Mouse (Mus musculus) MEL (cell line): ENCODE results near the gene Scamp1.

Experiments
- CTCF ChIP-seq, 3 experiments: IDR thresholded peaks in 2 of 3; conservative IDR thresholded peaks in 1 of 3; 2 replicates each; pipeline ENCODE4 v1.5.1; 2011 to 2012; ENCODE audit warnings: low read length in 3 of 3, low read depth in 2 of 3, mild to moderate bottlenecking in 2 of 3, improper control_type of control experiment in 1 of 3, inconsistent platforms in 1 of 3, mixed read lengths in 1 of 3, moderate library complexity in 1 of 3; ENCODE audit not compliant: control insufficient read depth in 1 of 3, insufficient read depth in 1 of 3, poor library complexity in 1 of 3, severe bottlenecking in 1 of 3
- E2F4 ChIP-seq: IDR thresholded peaks from 2 replicates; pipeline ENCODE4 v1.6.1; 2011; ENCODE audit warnings: low read depth, low read length, improper control_type of control experiment, borderline replicate concordance
- EP300 ChIP-seq, 2 experiments: IDR thresholded peaks; 2 replicates each; pipeline ENCODE4 v1.6.1; 2011; ENCODE audit warnings: improper control_type of control experiment in 2 of 2, low read length in 2 of 2, low read depth in 1 of 2, mild to moderate bottlenecking in 1 of 2
- MYC ChIP-seq: IDR thresholded peaks from 2 replicates; pipeline ENCODE4 v1.6.1; 2011; ENCODE audit warnings: low read depth, mild to moderate bottlenecking, low read length, improper control_type of control experiment, moderate library complexity
- NELFE ChIP-seq: IDR thresholded peaks from 2 replicates; pipeline ENCODE4 v1.6.1; 2011; ENCODE audit warnings: low read depth, low read length, improper control_type of control experiment
- POLR2A ChIP-seq, 2 experiments: IDR thresholded peaks; 2 replicates each; pipeline ENCODE4 v1.6.1; 2011 to 2012; ENCODE audit warnings: low read length in 2 of 2, mild to moderate bottlenecking in 2 of 2, control low read depth in 1 of 2, improper control_type of control experiment in 1 of 2, low read depth in 1 of 2, moderate library complexity in 1 of 2; ENCODE audit not compliant: control insufficient read depth in 1 of 2, insufficient read depth in 1 of 2, poor library complexity in 1 of 2
- TCF12 ChIP-seq: IDR thresholded peaks from 2 replicates; pipeline ENCODE4 v1.6.1; 2014; ENCODE audit warnings: low read depth, mild to moderate bottlenecking, inconsistent platforms, low read length, improper control_type of control experiment, moderate library complexity
- ZMIZ1 ChIP-seq: IDR thresholded peaks from 2 replicates; pipeline ENCODE4 v1.6.1; 2012; ENCODE audit warnings: low read depth, mild to moderate bottlenecking, inconsistent platforms, low read length, improper control_type of control experiment, moderate library complexity

- TF ChIP-seq ZMIZ1: no peak
- TF ChIP-seq E2F4: no peak
- no peak for TF ChIP-seq CTCF (IDR thresholded peaks at IDR 0.05 in 2 of 3, conservative IDR thresholded peaks at IDR 0.05 in 1 of 3; ENCODE audit: control insufficient read depth in 1 of 3, insufficient read depth in 1 of 3, low read depth in 2 of 3, low read length in 3 of 3, poor library complexity in 1 of 3, severe bottlenecking in 1 of 3)
- no peak for TF ChIP-seq POLR2A (IDR thresholded peaks at IDR 0.05; ENCODE audit: control insufficient read depth in 1 of 2, insufficient read depth in 1 of 2, low read depth in 1 of 2, low read length in 2 of 2, poor library complexity in 1 of 2)
- TF ChIP-seq TCF12: no peak
- TF ChIP-seq MYC: no peak
- no peak for TF ChIP-seq NELFE
- no peak for TF ChIP-seq EP300 (IDR thresholded peaks at IDR 0.05; ENCODE audit: low read depth in 1 of 2, low read length in 2 of 2)
These were observed 34.9 kb downstream of the Scamp1 start for GRCm38 (mm10) chr13:94250761-94251160.
